Mouse (Mus musculus) midbrain, embryonic 16.5 days (tissue): ENCODE data around the gene Slc25a19. TPM values are rescaled to one million over a fixed set of nuclear protein-coding genes. Genes with fewer than 3 reads are reported as not detected.

ENCODE experiments used
- ATAC-seq: fragments of 200-750 bp; cut with Nextera tagmentation; 2 replicates; pipeline ENCODE4 v1.8.0; 2017; ENCODE audit warnings: moderate TSS enrichment
- H3K27ac ChIP-seq: fragments of 300-500 bp; sonication (generic); 2 replicates; pipeline ENCODE4 v1.5.1; 2014; ENCODE audit warnings: mild to moderate bottlenecking, low read length, mixed read lengths
- H3K27me3 ChIP-seq: fragments of 300-500 bp; sonication (generic); 2 replicates; pipeline ENCODE4 v1.6.1; 2014; ENCODE audit warnings: low read depth, low read length, mixed read lengths; ENCODE audit not compliant: control insufficient read depth, insufficient read depth
- H3K36me3 ChIP-seq: fragments of 300-500 bp; sonication (generic); 2 replicates; pipeline ENCODE4 v1.6.1; 2014; ENCODE audit warnings: mild to moderate bottlenecking, low read length, moderate library complexity, mixed read lengths; ENCODE audit not compliant: control insufficient read depth, insufficient read depth
- H3K4me1 ChIP-seq: fragments of 300-500 bp; sonication (generic); 2 replicates; pipeline ENCODE4 v1.6.1; 2014; ENCODE audit warnings: mild to moderate bottlenecking, low read length, mixed read lengths; ENCODE audit not compliant: control insufficient read depth, insufficient read depth
- H3K4me2 ChIP-seq: fragments of 300-500 bp; sonication (generic); 2 replicates; pipeline ENCODE4 v1.6.1; 2014; ENCODE audit warnings: mild to moderate bottlenecking, low read length, mixed read lengths
- H3K4me3 ChIP-seq: fragments of 300-500 bp; sonication (generic); 2 replicates; pipeline ENCODE4 v1.5.1; 2014; ENCODE audit warnings: low read depth, mild to moderate bottlenecking, low read length, moderate library complexity, mixed read lengths
- H3K9ac ChIP-seq: fragments of 300-500 bp; sonication (generic); 2 replicates; pipeline ENCODE4 v1.6.1; 2014; ENCODE audit warnings: low read depth, low read length, mixed read lengths
- H3K9me3 ChIP-seq: fragments of 300-500 bp; sonication (generic); replicated peaks from 2 replicates; pipeline ENCODE4 v1.6.1; 2014; ENCODE audit warnings: mild to moderate bottlenecking, low read length, mixed read lengths; ENCODE audit not compliant: control insufficient read depth, poor library complexity, severe bottlenecking
- WGBS: fragments of 180-500 bp; shearing (Covaris S2); extraction: QIAGEN DNeasy Blood & Tissue Kit; methylation state at CpG from one replicate; pipeline ENCODE4 v1.1.7; 2014; 5-methylcytosine and 5-hydroxymethylcytosine counted together
- polyA plus RNA-seq: library from polyadenylated mRNA; unstranded; fragments of >200 nt; fragmentation: Nextera tagmentation; extraction: Ambion mirVana; gene quantifications from 2 replicates; pipeline ENCODE4 v1.2.1, GENCODE M21; 2015

Gene Slc25a19
- polyA plus RNA-seq, 1 experiment from 2014 or later = 50.8 TPM

- 57% methylated on average over 13 of the region's 13 CpGs for WGBS
- no peak overlapping the region for H3K27ac ChIP-seq
- H3K4me2 ChIP-seq = peak overlapping the region; percentile 56
- peak overlapping the region; percentile 57 for H3K4me3 ChIP-seq
- H3K9ac ChIP-seq = peak overlapping the region; percentile 50; the same call in 1 of the 2 replicates
- 0 out of 2 replicates have a peak, but pooled peaks cover 3% of the 10 kb centered on the region for H3K36me3 ChIP-seq
- H3K27me3 ChIP-seq = no peaks in the 10 kb centered on the region
- peak; percentile 38 for ATAC-seq
- H3K4me1 ChIP-seq = peaks cover 7% of the 10 kb centered on the region
- no peaks in the 10 kb centered on the region for H3K9me3 ChIP-seq
These were observed 488 bp upstream of the Slc25a19 start for GRCm38 (mm10) chr11:115628465-115629101.

- Histone ChIP-seq H3K27ac (no peak overlapping the region), H3K4me3 (peak overlapping the region; percentile 57), H3K9ac (peak overlapping the region; percentile 67), H3K9me3 (no peaks in the 10 kb centered on the region), H3K4me2 (peak overlapping the region; percentile 75), H3K4me1 (peaks cover 7% of the 10 kb centered on the region), H3K36me3 (peaks cover 10% of the 10 kb centered on the region), H3K27me3 (no peaks in the 10 kb centered on the region)
- 57% methylated on average over 11 of the region's 11 CpGs for WGBS
- no peak for ATAC-seq
These were observed 1.1 kb downstream of the Slc25a19 start for GRCm38 (mm10) chr11:115626824-115627616.

- Histone ChIP-seq H3K36me3 (peaks cover 10% of the 10 kb centered on the region), H3K27ac (no peak overlapping the region), H3K4me1 (peaks cover 7% of the 10 kb centered on the region), H3K4me3 (no peak overlapping the region), H3K9me3 (no peaks in the 10 kb centered on the region), H3K9ac (no peak overlapping the region), H3K4me2 (no peak overlapping the region), H3K27me3 (no peaks in the 10 kb centered on the region)
- 85% methylated on average over 9 of the region's 9 CpGs for WGBS
- no peak for ATAC-seq
These were observed 2.2 kb downstream of the Slc25a19 start for GRCm38 (mm10) chr11:115625877-115626276.

GRCm38 (mm10) chr11:115623487-115624070 is 4.5 kb downstream of the Slc25a19 start:
- no peaks in the 10 kb centered on the region for H3K27me3 ChIP-seq
- no peaks in the 10 kb centered on the region for H3K9me3 ChIP-seq
- H3K4me3 ChIP-seq = no peak overlapping the region
- H3K9ac ChIP-seq = no peak overlapping the region
- no peak overlapping the region for H3K4me2 ChIP-seq
- no peak for ATAC-seq
- H3K4me1 ChIP-seq = peaks cover 7% of the 10 kb centered on the region
- WGBS = 77% methylated on average over 9 of the region's 9 CpGs
- no peak overlapping the region for H3K27ac ChIP-seq
- peaks cover 18% of the 10 kb centered on the region for H3K36me3 ChIP-seq

GRCm38 (mm10) chr11:115619949-115620348 is 8.1 kb downstream of the Slc25a19 start:
- Histone ChIP-seq H3K9me3 (no peaks in the 10 kb centered on the region), H3K4me3 (no peak overlapping the region), H3K27ac (no peak overlapping the region), H3K4me2 (no peak overlapping the region), H3K36me3 (peaks cover 21% of the 10 kb centered on the region), H3K27me3 (no peaks in the 10 kb centered on the region), H3K4me1 (no peaks in the 10 kb centered on the region), H3K9ac (no peak overlapping the region)
- WGBS = 91% methylated on average over 7 of the region's 7 CpGs
- no peak for ATAC-seq

GRCm38 (mm10) chr11:115618732-115619516 is 9.2 kb downstream of the Slc25a19 start:
- H3K27ac ChIP-seq = no peak overlapping the region
- H3K4me2 ChIP-seq = no peak overlapping the region
- H3K4me3 ChIP-seq = no peak overlapping the region
- ATAC-seq = no peak
- H3K4me1 ChIP-seq = no peaks in the 10 kb centered on the region
- WGBS = 88% methylated on average over 16 of the region's 16 CpGs
- no peak overlapping the region for H3K9ac ChIP-seq
- H3K9me3 ChIP-seq = no peaks in the 10 kb centered on the region
- H3K36me3 ChIP-seq = peaks cover 21% of the 10 kb centered on the region
- H3K27me3 ChIP-seq = 0 out of 2 replicates have a peak, but pooled peaks cover 3% of the 10 kb centered on the region

GRCm38 (mm10) chr11:115618001-115618400 is 10.1 kb downstream of the Slc25a19 start:
- H3K27ac ChIP-seq = no peak overlapping the region
- no peak overlapping the region for H3K4me3 ChIP-seq
- no peaks in the 10 kb centered on the region for H3K9me3 ChIP-seq
- no peak overlapping the region for H3K9ac ChIP-seq
- no peak overlapping the region for H3K4me2 ChIP-seq
- H3K4me1 ChIP-seq = peaks cover 5% of the 10 kb centered on the region; the same call in 1 of the 2 replicates
- 88% methylated on average over 2 of the region's 2 CpGs for WGBS
- peaks cover 18% of the 10 kb centered on the region for H3K36me3 ChIP-seq
- ATAC-seq = no peak
- H3K27me3 ChIP-seq = 0 out of 2 replicates have a peak, but pooled peaks cover 3% of the 10 kb centered on the region

GRCm38 (mm10) chr11:115616893-115617292 is 11.2 kb downstream of the Slc25a19 start:
- no peak overlapping the region for H3K4me2 ChIP-seq
- no peak overlapping the region for H3K27ac ChIP-seq
- H3K27me3 ChIP-seq = 0 out of 2 replicates have a peak, but pooled peaks cover 3% of the 10 kb centered on the region
- peaks cover 9% of the 10 kb centered on the region for H3K4me1 ChIP-seq
- whole genome bisulfite sequencing = 85% methylated on average over 6 of the region's 6 CpGs
- no peak overlapping the region for H3K4me3 ChIP-seq
- ATAC-seq = no peak
- no peaks in the 10 kb centered on the region for H3K9me3 ChIP-seq
- no peak overlapping the region for H3K9ac ChIP-seq
- peaks cover 11% of the 10 kb centered on the region for H3K36me3 ChIP-seq
